Mouse (Mus musculus) left cerebral cortex, adult 2 months (tissue): ENCODE data around the gene Rsu1. TPM values are rescaled to one million over a fixed set of nuclear protein-coding genes. Genes with fewer than 3 reads are reported as not detected.

Experiments
- DNase-seq, 2 experiments: peaks; one replicate each; pipeline ENCODE4 v3.0.0; 2021 to 2022; ENCODE audit warnings: low spot score in 2 of 2, mixed read lengths in 1 of 2; ENCODE audit errors: extremely low spot score in 1 of 2
- H3K27ac ChIP-seq: fragments of 200-600 bp; 2 replicates; pipeline ENCODE4 v1.8.1; 2022
- H3K4me3 ChIP-seq: fragments of 200-600 bp; 2 replicates; pipeline ENCODE4 v1.8.1; 2022
- CTCF ChIP-seq: fragments of 200-600 bp; IDR thresholded peaks from 2 replicates; pipeline ENCODE4 v1.8.1; 2022; ENCODE audit warnings: antibody characterized with exemption, mild to moderate bottlenecking, moderate library complexity
- intact Hi-C: fragments of 180-260 bp; cut with DNase I; formaldehyde crosslinking; loops from one replicate; pipeline ENCODE4 v1.15.1; 2025
- long read RNA-seq, 2 experiments: library from polyadenylated mRNA; stranded (forward); transcript quantifications; one replicate each; pipeline ENCODE4 v2.0.0; 2021; ENCODE audit warnings: borderline mapping rate in 2 of 2
- total RNA-seq, 2 experiments: library from RNA; stranded (reverse); gene quantifications; 2 replicates each; pipeline ENCODE4 v1.2.3; 2021

The Rsu1 gene
- total RNA-seq, result 10 to 100 TPM; 31.9 to 33.2 TPM
- long read RNA-seq, experiment 1, transcript Rsu1-201 (9 exons, 1,546 nt), result major isoform, 19 of 23 reads
- long read RNA-seq, experiment 1, partial matches to known transcripts, result 1 of 23 reads
- long read RNA-seq, experiment 1, other reads (novel, unspliced or antisense), result 3 of 23 reads
- long read RNA-seq, experiment 2, transcript Rsu1-201 (9 exons, 1,546 nt), result major isoform, 17 of 17 reads
- long read RNA-seq, experiment 2, partial matches to known transcripts, result 0 of 17 reads
- long read RNA-seq, experiment 2, other reads (novel, unspliced or antisense), result 0 of 17 reads

DNA sequence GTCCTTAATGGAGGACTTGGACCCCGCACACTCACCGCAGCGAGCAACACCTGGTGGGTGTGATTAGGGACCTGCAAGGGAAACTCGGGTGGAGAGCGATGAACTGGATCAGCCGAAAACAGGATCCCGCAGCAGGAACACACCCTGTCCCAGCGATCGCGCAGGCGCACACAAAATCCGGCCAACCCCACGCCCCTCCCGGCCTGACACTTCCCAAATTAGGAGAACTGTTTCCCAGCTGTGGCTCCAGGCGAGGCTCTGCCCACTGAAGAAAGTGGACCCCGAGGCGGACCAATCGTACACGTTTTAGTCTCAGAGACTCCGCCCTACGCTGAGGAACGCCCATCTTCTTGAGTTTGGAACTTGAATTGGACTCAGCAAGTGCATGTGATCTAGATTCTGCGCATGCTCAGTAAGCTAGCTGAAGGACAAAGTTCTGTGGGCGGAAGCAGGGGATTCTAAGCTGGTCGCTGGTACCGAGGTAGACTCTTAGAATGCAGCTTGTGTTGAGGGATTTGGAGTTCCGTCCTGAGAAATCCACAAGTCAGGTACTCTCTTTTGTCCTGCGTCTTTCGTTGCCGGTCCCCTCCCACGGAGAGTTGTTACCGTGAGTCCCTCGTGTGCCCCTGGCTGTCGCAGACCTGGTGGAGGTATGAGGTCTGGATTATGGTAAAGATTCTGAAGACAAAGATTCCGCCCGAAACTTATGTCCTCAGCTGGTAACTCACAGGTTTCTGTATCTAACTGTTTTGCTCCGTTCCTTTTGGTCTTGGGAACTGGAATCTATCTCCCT lies at the start of gene Rsu1:
Gene Rsu1, minus strand, starts transcription at position 251 of the 793 bp plus-strand sequence.
- peak within 1 kb of the TSS; percentile 88 for H3K27ac ChIP-seq
- no peak for TF ChIP-seq CTCF
- peak within 1 kb of the TSS; percentile 68 for H3K4me3 ChIP-seq
- DNase-seq, result peak; percentile 89 to 95
- intact Hi-C loops, result loop anchor here (1.0 to 10.0 kb wide), 2 partner anchors 273 to 873 kb away; partner anchors contain the start of gene Trdmt1

DNA sequence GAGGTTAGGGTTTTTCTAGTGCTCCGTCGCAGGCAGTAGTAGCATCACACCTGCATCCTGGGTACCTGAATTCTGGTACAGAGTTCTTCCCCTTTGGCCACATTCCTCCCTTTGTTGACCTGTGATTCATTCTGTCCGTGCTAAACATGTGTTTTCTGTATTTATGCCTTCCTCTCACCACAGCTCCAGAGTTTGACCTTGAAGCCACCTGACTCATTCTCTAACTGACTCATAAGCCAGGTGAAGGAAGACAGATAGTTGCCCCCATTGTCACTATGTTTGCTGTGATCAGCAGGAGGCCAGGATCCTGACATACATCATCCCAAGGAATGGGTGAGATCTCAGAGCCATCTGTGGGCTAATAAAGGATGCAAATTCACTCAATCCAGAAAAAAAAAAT lies 32.2 kb upstream of the Rsu1 start:
- no peak overlapping the region for H3K4me3 ChIP-seq
- no peak overlapping the region for H3K27ac ChIP-seq
- TF ChIP-seq CTCF, result no peak
- intact Hi-C loops, result no loop called here
- DNase-seq, result no peak

DNA sequence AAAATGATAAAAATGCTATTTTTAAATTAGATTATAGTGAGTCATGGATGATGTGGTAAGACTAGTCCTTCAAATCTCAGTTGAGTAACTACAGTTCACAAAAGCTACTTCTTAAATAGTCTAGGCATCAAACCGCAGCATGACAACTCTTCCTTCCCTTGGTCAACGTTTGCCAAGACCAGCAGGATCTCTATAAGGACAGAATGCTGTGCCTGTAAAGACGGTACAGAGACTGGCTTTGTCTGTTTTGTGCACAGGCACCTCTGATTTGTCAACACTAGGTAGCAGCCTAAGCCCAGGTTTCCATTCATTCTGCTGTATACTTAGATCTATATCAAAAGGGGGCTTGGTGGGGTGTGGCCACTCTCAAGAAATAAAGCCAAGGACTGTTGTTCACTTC lies 27.8 kb upstream of the Rsu1 start:
- TF ChIP-seq CTCF, result peak; percentile 56
- Histone ChIP-seq H3K4me3 (no peak overlapping the region), H3K27ac (no peak overlapping the region)
- intact Hi-C loops, result loop anchor here (10.0 kb wide), 1 partner anchor 276 kb away; the partner anchor contains the start of gene Vim
- no peak for DNase-seq

DNA sequence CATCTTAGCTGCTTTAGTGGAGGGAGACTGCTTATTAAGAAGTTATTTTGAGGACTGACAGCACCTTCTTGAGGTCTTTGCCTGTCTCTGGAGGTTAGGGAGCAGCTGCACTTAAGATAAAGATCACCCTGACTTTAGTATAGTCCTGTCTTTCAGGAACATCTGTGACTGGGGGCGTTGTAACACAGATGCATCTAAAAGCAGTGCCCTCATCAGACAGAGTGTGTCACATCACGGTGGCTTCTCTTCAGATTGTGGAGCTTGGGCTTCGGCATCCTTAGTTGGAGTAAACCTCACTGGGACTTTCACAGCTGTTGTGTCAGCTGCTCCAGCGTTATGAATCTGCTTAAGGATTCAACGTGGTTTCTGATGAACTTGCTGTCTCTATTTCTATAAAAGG lies 26.5 kb upstream of the Rsu1 start:
- no peak for DNase-seq
- intact Hi-C loops, result loop anchor here (10.0 kb wide), 1 partner anchor 277 kb away; the partner anchor contains the start of gene Vim

DNA sequence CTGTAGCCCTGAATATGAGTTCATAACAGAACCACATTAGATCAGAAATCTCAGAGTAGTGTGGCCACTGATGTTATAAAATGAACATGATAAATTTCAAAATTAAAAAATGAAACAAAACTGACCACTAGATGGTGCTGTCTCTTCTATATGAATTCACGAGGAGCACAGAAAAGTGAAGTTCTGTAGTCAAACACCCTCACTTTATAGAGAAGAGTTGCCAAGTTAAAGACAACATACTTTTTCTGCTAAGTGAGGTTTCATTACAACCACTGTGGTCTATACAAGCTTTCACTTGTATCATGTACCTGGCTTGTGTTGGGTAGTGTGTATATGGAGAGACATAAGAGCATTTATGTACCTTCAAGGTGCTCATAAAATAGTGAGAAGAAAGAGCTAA lies 19.4 kb upstream of the Rsu1 start:
- H3K27ac ChIP-seq, result no peak overlapping the region
- H3K4me3 ChIP-seq, result no peak overlapping the region
- TF ChIP-seq CTCF, result peak; percentile 78
- no peak for DNase-seq
- intact Hi-C loops, result loop anchor here (2.0 to 10.0 kb wide), 3 partner anchors 284 to 1417 kb away; partner anchors contain the start of gene Vim

More for the DNA sequence above, 26.5 kb upstream of the Rsu1 start:
- no peak for TF ChIP-seq CTCF
- H3K4me3 ChIP-seq, result no peak overlapping the region
- H3K27ac ChIP-seq, result no peak overlapping the region

DNA sequence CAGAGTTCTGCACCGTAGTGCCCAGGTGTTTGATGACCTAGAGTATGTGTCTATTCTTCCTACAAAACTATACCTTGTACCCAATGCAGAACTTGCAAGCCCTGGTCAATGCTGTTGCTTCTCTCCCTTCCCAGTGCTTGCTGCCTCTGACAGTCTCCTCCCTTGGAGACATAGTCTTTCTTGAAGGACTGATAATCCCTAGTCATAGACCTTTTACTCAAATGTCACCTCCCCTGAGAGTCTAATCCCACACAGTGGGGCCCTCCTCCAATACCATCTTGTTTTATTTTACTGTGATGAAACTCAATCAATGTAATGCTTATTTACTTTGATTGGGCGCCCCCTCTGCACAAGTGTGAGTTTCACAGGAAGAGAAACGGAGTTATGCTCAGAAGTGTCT lies 18.9 kb upstream of the Rsu1 start:
- no peak overlapping the region for H3K4me3 ChIP-seq
- intact Hi-C loops, result loop anchor here (2.0 to 10.0 kb wide), 3 partner anchors 285 to 1417 kb away; partner anchors contain the start of gene Vim
- DNase-seq, result no peak
- TF ChIP-seq CTCF, result no peak
- no peak overlapping the region for H3K27ac ChIP-seq

DNA sequence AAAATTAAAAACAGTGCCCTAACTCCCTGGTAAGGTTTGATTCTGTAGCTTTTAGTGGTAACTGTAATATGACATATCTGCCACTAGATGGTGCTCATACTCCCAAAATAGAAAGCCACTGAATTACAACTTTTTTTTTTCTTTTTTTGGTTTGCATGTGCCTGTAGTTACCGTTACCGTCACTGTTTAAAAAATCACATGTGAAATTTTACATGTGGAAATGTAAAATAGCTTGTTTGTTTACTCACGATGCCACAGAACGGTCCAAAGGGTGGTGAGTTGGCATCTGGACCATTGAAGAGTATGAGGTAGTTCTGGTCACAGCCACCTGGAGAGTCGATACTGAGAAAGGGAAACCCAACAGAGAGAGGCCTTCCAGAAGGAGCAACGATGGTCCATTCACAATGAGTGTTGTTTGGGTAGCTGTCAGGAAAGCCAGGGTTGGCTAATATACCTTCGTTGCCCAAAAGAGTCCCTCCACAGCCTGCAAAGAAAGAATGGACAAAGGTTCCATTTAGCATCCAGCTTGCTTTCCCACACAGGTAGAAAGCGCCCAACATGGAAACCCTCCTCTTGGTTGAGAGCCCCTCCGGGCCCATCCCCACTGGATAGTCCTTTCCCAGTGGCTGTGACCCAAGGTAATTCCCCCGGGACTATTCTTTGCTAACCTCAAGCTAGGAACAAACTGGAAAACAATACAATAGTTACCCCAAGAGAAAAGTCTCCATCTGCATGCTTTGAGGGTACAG lies 7.1 kb upstream of the Rsu1 start:
- intact Hi-C loops, result loop anchor here (5.0 to 10.0 kb wide), 4 partner anchors 319 to 1014 kb away; no protein-coding TSS in a partner anchor

DNA sequence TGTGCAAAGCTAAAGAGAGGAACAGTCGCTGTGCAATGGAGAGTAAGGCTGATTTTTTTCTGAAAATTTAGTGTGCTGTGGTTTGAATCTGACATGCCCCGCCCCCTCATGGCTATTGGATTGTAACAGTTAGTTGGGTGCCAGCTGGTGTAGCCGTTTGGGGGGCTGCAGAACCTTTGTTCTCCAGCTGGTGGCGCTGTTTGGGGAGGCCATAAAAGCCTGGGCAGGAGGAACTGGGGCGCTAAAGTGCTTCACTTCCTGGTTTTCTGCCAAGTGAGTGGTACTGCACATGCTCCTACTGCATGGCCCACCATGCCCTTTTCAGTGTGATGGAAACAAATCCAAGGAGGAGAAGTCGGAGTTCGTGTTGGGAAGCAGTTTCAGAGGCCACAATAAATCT lies 4.7 kb upstream of the Rsu1 start:
- TF ChIP-seq CTCF, result peak; percentile 13
- intact Hi-C loops, result loop anchor here (5.0 to 10.0 kb wide), 4 partner anchors 321 to 1016 kb away; no protein-coding TSS in a partner anchor
- no peak overlapping the region for H3K27ac ChIP-seq
- DNase-seq, result no peak
- H3K4me3 ChIP-seq, result no peak overlapping the region

More for the DNA sequence above, 7.1 kb upstream of the Rsu1 start:
- TF ChIP-seq CTCF, result peak; percentile 90
- no peak for DNase-seq
- Histone ChIP-seq H3K4me3 (no peak overlapping the region), H3K27ac (no peak overlapping the region)

DNA sequence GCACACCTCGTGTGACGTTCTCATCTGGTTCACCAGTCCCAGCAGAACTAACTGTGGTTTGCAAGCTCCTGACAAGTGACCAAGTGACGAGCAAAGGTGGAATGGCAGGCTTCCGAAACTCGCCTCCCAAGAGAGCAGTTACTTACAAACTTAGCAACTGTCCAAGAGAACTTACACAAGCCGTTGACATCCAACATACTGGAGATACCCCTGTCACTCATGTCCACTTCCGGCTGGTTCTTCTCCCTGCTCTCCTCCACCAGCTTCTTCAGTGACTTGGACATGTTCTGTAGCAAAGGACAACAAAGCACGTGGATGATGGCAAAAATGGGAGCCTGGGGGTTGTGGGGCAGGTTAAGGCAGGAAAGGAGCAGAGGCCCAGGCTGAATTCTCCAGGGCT lies 479 bp downstream of the Rsu1 start:
- intact Hi-C loops, result loop anchor here (1.0 to 10.0 kb wide), 2 partner anchors 274 to 874 kb away; partner anchors contain the start of gene Trdmt1
- TF ChIP-seq CTCF, result no peak
- H3K4me3 ChIP-seq, result peak overlapping the region; percentile 68
- peak overlapping the region; percentile 88 for H3K27ac ChIP-seq
- no peak for DNase-seq

DNA sequence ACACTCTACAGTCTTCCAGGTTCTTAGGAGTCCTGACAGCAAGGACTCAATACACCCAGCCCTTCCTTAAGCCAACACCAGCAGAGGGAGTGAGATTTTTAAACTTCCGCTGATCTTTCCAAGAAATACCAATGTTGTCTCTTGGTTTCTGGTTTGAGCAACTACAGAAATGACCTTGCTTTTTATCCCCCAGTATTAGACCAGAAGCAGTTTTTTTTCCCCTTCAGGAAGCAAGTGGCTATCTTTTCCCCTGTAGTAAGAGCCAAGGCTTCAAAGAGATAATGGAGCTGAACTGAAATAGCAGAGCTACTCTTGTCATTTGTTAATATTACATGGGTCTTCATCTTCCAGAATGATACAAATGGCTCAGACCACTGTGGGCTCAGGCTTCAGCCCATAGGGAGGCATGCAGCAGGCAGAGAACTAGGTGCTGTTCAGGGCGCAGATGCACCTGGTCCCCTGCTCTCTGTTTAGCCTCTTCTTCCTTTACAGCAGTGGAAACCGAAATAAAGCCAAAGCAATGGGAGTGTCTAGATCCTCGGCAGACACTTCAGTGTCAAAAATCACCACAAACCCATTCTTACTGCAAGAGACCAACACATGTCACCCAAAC lies 2.4 kb downstream of the Rsu1 start:
- DNase-seq, result no peak
- intact Hi-C loops, result loop anchor here (5.0 to 10.0 kb wide), 2 partner anchors 831 to 1264 kb away; no protein-coding TSS in a partner anchor
- Histone ChIP-seq H3K27ac (no peak overlapping the region), H3K4me3 (no peak overlapping the region)
- no peak for TF ChIP-seq CTCF

DNA sequence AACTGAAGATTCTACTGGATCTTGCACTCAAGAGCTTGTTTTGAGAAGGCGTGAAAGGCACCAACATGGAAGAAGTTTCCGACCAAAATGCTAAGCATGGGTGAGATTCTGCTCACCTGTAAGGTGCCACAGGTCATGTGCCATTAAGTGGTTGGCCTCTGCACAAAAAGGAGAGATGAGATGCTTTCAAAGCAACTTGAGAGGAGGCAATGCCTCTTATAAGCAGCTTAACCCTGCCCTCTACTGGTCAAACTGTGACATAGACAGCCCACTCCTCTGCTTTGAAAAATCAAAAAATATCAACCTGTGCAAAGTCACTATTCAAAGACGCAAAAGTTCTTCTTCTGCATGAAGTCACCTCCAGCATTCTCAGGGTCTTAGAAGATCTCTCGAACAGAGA lies 6.3 kb downstream of the Rsu1 start:
- H3K4me3 ChIP-seq, result no peak overlapping the region
- TF ChIP-seq CTCF, result peak; percentile 87
- no peak overlapping the region for H3K27ac ChIP-seq
- intact Hi-C loops, result loop anchor here (5.0 to 10.0 kb wide), 2 partner anchors 828 to 1260 kb away; no protein-coding TSS in a partner anchor
- DNase-seq, result no peak
